Mouse (Mus musculus): ENCODE data around the gene Kntc1. TPM values are rescaled to one million over a fixed set of nuclear protein-coding genes. Genes with fewer than 3 reads are reported as not detected.
A peak's percentile ranks its signal among the peaks of the same experiment; 100 is the strongest.
"Not testable (repeated sequence)": the region's sequence is repeated elsewhere in the genome, so short reads cannot be mapped to it uniquely, and the experiment has no call there.

The Kntc1 gene
- total RNA-seq (2021), result under 1 TPM; 0.56 to 0.86 TPM

- peak; percentile 99 for DNase-seq (ENCODE audit: low spot score)
- intact Hi-C loops (cut with DNase I), result loop anchor here (2.0 kb wide), 1 partner anchor 157 kb away; the partner anchor contains the start of gene Denr
Observed at GRCm38 (mm10) chr5:123749065-123750064, at the start of gene Kntc1, which contains the start of gene Rsrc2. Gene Kntc1, plus strand, starts transcription at chr5:123749716. Gene Rsrc2, minus strand, starts transcription at chr5:123749414.

GRCm38 (mm10) chr5:123700625-123701024 lies 48.9 kb upstream of the Kntc1 start:
- intact Hi-C loops (cut with DNase I), result loop anchor here (1.0 kb wide), 1 partner anchor 74 kb away; no protein-coding TSS in a partner anchor
- DNase-seq (ENCODE audit: low spot score), result peak; percentile 68

- no peak for DNase-seq (ENCODE audit: low spot score)
- intact Hi-C loops (cut with DNase I), result no loop called here
Observed at GRCm38 (mm10) chr5:123708598-123708997, 40.9 kb upstream of the Kntc1 start.

- intact Hi-C loops (cut with DNase I), result no loop called here
- no peak for DNase-seq (ENCODE audit: low spot score)
Observed at GRCm38 (mm10) chr5:123709571-123709970, 39.9 kb upstream of the Kntc1 start.

GRCm38 (mm10) chr5:123713782-123714181 lies 35.7 kb upstream of the Kntc1 start:
- intact Hi-C loops (cut with DNase I), result no loop called here
- DNase-seq (ENCODE audit: low spot score), result no peak

- intact Hi-C loops (cut with DNase I), result no loop called here
Observed at GRCm38 (mm10) chr5:123714622-123715021, 34.9 kb upstream of the Kntc1 start.

GRCm38 (mm10) chr5:123720328-123721311 lies 28.9 kb upstream of the Kntc1 start, which contains the start of gene Zcchc8:
Gene Zcchc8, minus strand, starts transcription at chr5:123721100.
- peak; percentile 91 for DNase-seq (ENCODE audit: low spot score)
- intact Hi-C loops (cut with DNase I), result no loop called here

More at GRCm38 (mm10) chr5:123714622-123715021, 34.9 kb upstream of the Kntc1 start:
- DNase-seq (ENCODE audit: low spot score), result no peak

GRCm38 (mm10) chr5:123723816-123724215 lies 25.7 kb upstream of the Kntc1 start:
- DNase-seq (ENCODE audit: low spot score); intact Hi-C loops (cut with DNase I): not testable (repeated sequence)

GRCm38 (mm10) chr5:123730981-123731380 lies 18.5 kb upstream of the Kntc1 start:
- no peak for DNase-seq (ENCODE audit: low spot score)
- intact Hi-C loops (cut with DNase I), result no loop called here

- intact Hi-C loops (cut with DNase I), result no loop called here
- DNase-seq (ENCODE audit: low spot score), result no peak
Observed at GRCm38 (mm10) chr5:123744358-123744757, 5.2 kb upstream of the Kntc1 start.

- intact Hi-C loops (cut with DNase I), result no loop called here
- no peak for DNase-seq (ENCODE audit: low spot score)
Observed at GRCm38 (mm10) chr5:123746253-123746652, 3.3 kb upstream of the Kntc1 start.

- intact Hi-C loops (cut with DNase I), result no loop called here
- no peak for DNase-seq (ENCODE audit: low spot score)
Observed at GRCm38 (mm10) chr5:123747604-123748003, 1.9 kb upstream of the Kntc1 start.

- intact Hi-C loops (cut with DNase I), result no loop called here
- DNase-seq (ENCODE audit: low spot score), result no peak
Observed at GRCm38 (mm10) chr5:123748339-123749064, 1.0 kb upstream of the Kntc1 start.

GRCm38 (mm10) chr5:123765506-123765905 lies 16.0 kb downstream of the Kntc1 start:
- intact Hi-C loops (cut with DNase I), result no loop called here
- no peak for DNase-seq (ENCODE audit: low spot score)

- intact Hi-C loops (cut with DNase I); DNase-seq (ENCODE audit: low spot score): not testable (repeated sequence)
Observed at GRCm38 (mm10) chr5:123766455-123766854, 16.9 kb downstream of the Kntc1 start.

- DNase-seq (ENCODE audit: low spot score), result no peak
- intact Hi-C loops (cut with DNase I), result no loop called here
Observed at GRCm38 (mm10) chr5:123773441-123773840, 23.9 kb downstream of the Kntc1 start.

- DNase-seq (ENCODE audit: low spot score), result no peak
- intact Hi-C loops (cut with DNase I), result no loop called here
Observed at GRCm38 (mm10) chr5:123780716-123781115, 31.2 kb downstream of the Kntc1 start.

GRCm38 (mm10) chr5:123781864-123782263 lies 32.3 kb downstream of the Kntc1 start:
- DNase-seq (ENCODE audit: low spot score), result no peak
- intact Hi-C loops (cut with DNase I), result no loop called here

GRCm38 (mm10) chr5:123788976-123789375 lies 39.5 kb downstream of the Kntc1 start:
- intact Hi-C loops (cut with DNase I), result no loop called here
- DNase-seq (ENCODE audit: low spot score), result no peak
